Mouse (Mus musculus): ENCODE results near the gene Rora. TPM values are rescaled to one million over a fixed set of nuclear protein-coding genes. Genes with fewer than 3 reads are reported as not detected.

Rora gene
- polyA plus RNA-seq, 1 experiment from 2014 or later = 43.6 TPM

GRCm38 (mm10) chr9:69304492-69304891, 650.9 kb downstream of the Rora start:
- no peak overlapping the region for H3K9ac ChIP-seq (ENCODE audit: low read depth, low read length)
- H3K4me2 ChIP-seq (ENCODE audit: low read length) = no peak overlapping the region
- H3K9me3 ChIP-seq (replicated peaks; ENCODE audit: control insufficient read depth, low read length, poor library complexity, severe bottlenecking) = no peaks in the 10 kb centered on the region
- no peak for ATAC-seq
- no peaks in the 10 kb centered on the region for H3K36me3 ChIP-seq (ENCODE audit: control insufficient read depth, insufficient read depth, low read length)
- H3K27ac ChIP-seq (ENCODE audit: low read length) = no peak overlapping the region
- 78% methylated on average over 10 of the region's 10 CpGs for WGBS
- no peak overlapping the region for H3K4me3 ChIP-seq (ENCODE audit: low read depth, low read length)
- H3K27me3 ChIP-seq (ENCODE audit: control insufficient read depth, insufficient read depth, low read depth, low read length) = no peaks in the 10 kb centered on the region
- peaks cover 8% of the 10 kb centered on the region for H3K4me1 ChIP-seq (ENCODE audit: control insufficient read depth, insufficient read depth, low read length)

DNA sequence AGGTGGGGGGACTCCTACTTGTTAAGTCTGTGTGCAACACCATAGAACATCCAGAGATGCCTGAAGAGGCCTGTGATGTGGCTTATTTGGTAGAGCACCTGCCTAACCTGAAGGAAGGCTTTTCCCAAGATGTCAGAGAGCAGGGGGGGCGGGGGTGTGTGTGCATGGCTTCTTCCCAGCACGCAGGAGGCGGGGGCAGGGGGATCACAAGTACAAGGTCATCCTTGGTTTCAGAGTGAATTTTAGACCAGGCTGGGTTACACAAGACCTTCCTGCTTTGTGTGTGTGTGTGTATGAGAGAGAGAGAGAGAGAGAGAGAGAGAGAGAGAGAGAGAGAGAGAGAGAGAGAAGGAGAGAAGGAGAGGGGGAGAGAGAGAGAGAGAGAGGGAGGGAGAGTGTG, 651.4 kb downstream of the Rora start:
- Histone ChIP-seq H3K9me3 (replicated peaks; ENCODE audit: control insufficient read depth, low read length, poor library complexity, severe bottlenecking) (no peaks in the 10 kb centered on the region), H3K27ac (ENCODE audit: low read length) (no peak overlapping the region), H3K4me3 (ENCODE audit: low read depth, low read length) (no peak overlapping the region), H3K4me2 (ENCODE audit: low read length) (no peak overlapping the region), H3K9ac (ENCODE audit: low read depth, low read length) (no peak overlapping the region), H3K27me3 (ENCODE audit: control insufficient read depth, insufficient read depth, low read depth, low read length) (no peaks in the 10 kb centered on the region), H3K4me1 (ENCODE audit: control insufficient read depth, insufficient read depth, low read length) (peaks cover 8% of the 10 kb centered on the region), H3K36me3 (ENCODE audit: control insufficient read depth, insufficient read depth, low read length) (no peaks in the 10 kb centered on the region)
- ATAC-seq = no peak
- 74% methylated on average over 3 of the region's 3 CpGs for WGBS

GRCm38 (mm10) chr9:69306734-69307528, 653.3 kb downstream of the Rora start:
- H3K9me3 ChIP-seq (replicated peaks; ENCODE audit: control insufficient read depth, low read length, poor library complexity, severe bottlenecking) = no peaks in the 10 kb centered on the region
- ATAC-seq = no peak
- no peak overlapping the region for H3K4me2 ChIP-seq (ENCODE audit: low read length)
- WGBS = 81% methylated on average over 9 of the region's 9 CpGs
- no peak overlapping the region for H3K9ac ChIP-seq (ENCODE audit: low read depth, low read length)
- no peak overlapping the region for H3K4me3 ChIP-seq (ENCODE audit: low read depth, low read length)
- H3K27me3 ChIP-seq (ENCODE audit: control insufficient read depth, insufficient read depth, low read depth, low read length) = no peaks in the 10 kb centered on the region
- no peaks in the 10 kb centered on the region for H3K36me3 ChIP-seq (ENCODE audit: control insufficient read depth, insufficient read depth, low read length)
- H3K4me1 ChIP-seq (ENCODE audit: control insufficient read depth, insufficient read depth, low read length) = peaks cover 12% of the 10 kb centered on the region
- H3K27ac ChIP-seq (ENCODE audit: low read length) = no peak overlapping the region

GRCm38 (mm10) chr9:69307974-69308373, 654.4 kb downstream of the Rora start:
- Histone ChIP-seq H3K4me3 (ENCODE audit: low read depth, low read length) (no peak overlapping the region), H3K36me3 (ENCODE audit: control insufficient read depth, insufficient read depth, low read length) (no peaks in the 10 kb centered on the region), H3K4me2 (ENCODE audit: low read length) (no peak overlapping the region), H3K27ac (ENCODE audit: low read length) (no peak overlapping the region), H3K4me1 (ENCODE audit: control insufficient read depth, insufficient read depth, low read length) (peaks cover 7% of the 10 kb centered on the region), H3K9me3 (replicated peaks; ENCODE audit: control insufficient read depth, low read length, poor library complexity, severe bottlenecking) (no peaks in the 10 kb centered on the region), H3K27me3 (ENCODE audit: control insufficient read depth, insufficient read depth, low read depth, low read length) (no peaks in the 10 kb centered on the region), H3K9ac (ENCODE audit: low read depth, low read length) (no peak overlapping the region)
- ATAC-seq = no peak
- WGBS = 92% methylated on average over 11 of the region's 11 CpGs

GRCm38 (mm10) chr9:69310524-69310923, 656.9 kb downstream of the Rora start:
- no peaks in the 10 kb centered on the region for H3K9me3 ChIP-seq (replicated peaks; ENCODE audit: control insufficient read depth, low read length, poor library complexity, severe bottlenecking)
- no peak overlapping the region for H3K4me3 ChIP-seq (ENCODE audit: low read depth, low read length)
- ATAC-seq = no peak
- no peak overlapping the region for H3K27ac ChIP-seq (ENCODE audit: low read length)
- peaks cover 11% of the 10 kb centered on the region for H3K4me1 ChIP-seq (ENCODE audit: control insufficient read depth, insufficient read depth, low read length)
- 53% methylated on average over 12 of the region's 12 CpGs for WGBS
- H3K36me3 ChIP-seq (ENCODE audit: control insufficient read depth, insufficient read depth, low read length) = no peaks in the 10 kb centered on the region
- H3K9ac ChIP-seq (ENCODE audit: low read depth, low read length) = no peak overlapping the region
- no peaks in the 10 kb centered on the region for H3K27me3 ChIP-seq (ENCODE audit: control insufficient read depth, insufficient read depth, low read depth, low read length)
- H3K4me2 ChIP-seq (ENCODE audit: low read length) = no peak overlapping the region

DNA sequence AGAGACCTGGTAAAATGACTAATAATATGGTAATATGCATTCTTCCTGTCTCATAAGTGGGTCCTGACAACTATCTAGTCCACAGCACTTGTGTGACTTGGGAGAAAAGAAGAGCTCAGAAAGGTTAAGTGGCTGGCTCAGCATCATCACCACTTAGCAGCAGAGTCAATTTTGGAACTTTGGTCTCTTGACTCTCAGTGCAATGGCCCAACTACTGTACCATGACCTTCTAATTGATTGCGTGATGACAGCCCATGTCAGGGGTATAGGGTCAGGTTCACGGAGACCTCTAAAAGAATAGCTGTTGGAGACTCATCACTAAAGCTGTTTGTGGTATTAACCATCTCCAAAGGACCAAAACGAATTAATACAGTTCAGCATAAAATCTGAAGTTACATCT, 659.7 kb downstream of the Rora start:
- no peaks in the 10 kb centered on the region for H3K36me3 ChIP-seq (ENCODE audit: control insufficient read depth, insufficient read depth, low read length)
- no peaks in the 10 kb centered on the region for H3K9me3 ChIP-seq (replicated peaks; ENCODE audit: control insufficient read depth, low read length, poor library complexity, severe bottlenecking)
- H3K9ac ChIP-seq (ENCODE audit: low read depth, low read length) = no peak overlapping the region
- WGBS = 85% methylated on average over 3 of the region's 3 CpGs
- no peak for ATAC-seq
- H3K4me1 ChIP-seq (ENCODE audit: control insufficient read depth, insufficient read depth, low read length) = peaks cover 9% of the 10 kb centered on the region
- no peak overlapping the region for H3K27ac ChIP-seq (ENCODE audit: low read length)
- H3K4me2 ChIP-seq (ENCODE audit: low read length) = no peak overlapping the region
- no peak overlapping the region for H3K4me3 ChIP-seq (ENCODE audit: low read depth, low read length)
- no peaks in the 10 kb centered on the region for H3K27me3 ChIP-seq (ENCODE audit: control insufficient read depth, insufficient read depth, low read depth, low read length)

- no peak for ATAC-seq
- H3K9ac ChIP-seq (ENCODE audit: low read depth, low read length) = no peak overlapping the region
- H3K9me3 ChIP-seq (replicated peaks; ENCODE audit: control insufficient read depth, low read length, poor library complexity, severe bottlenecking) = no peaks in the 10 kb centered on the region
- no peaks in the 10 kb centered on the region for H3K27me3 ChIP-seq (ENCODE audit: control insufficient read depth, insufficient read depth, low read depth, low read length)
- no peak overlapping the region for H3K4me3 ChIP-seq (ENCODE audit: low read depth, low read length)
- H3K4me2 ChIP-seq (ENCODE audit: low read length) = no peak overlapping the region
- WGBS = 85% methylated on average over 9 of the region's 9 CpGs
- no peaks in the 10 kb centered on the region for H3K36me3 ChIP-seq (ENCODE audit: control insufficient read depth, insufficient read depth, low read length)
- H3K27ac ChIP-seq (ENCODE audit: low read length) = no peak overlapping the region
- peaks cover 9% of the 10 kb centered on the region for H3K4me1 ChIP-seq (ENCODE audit: control insufficient read depth, insufficient read depth, low read length)
Observed at GRCm38 (mm10) chr9:69314451-69315210, 661.0 kb downstream of the Rora start.

DNA sequence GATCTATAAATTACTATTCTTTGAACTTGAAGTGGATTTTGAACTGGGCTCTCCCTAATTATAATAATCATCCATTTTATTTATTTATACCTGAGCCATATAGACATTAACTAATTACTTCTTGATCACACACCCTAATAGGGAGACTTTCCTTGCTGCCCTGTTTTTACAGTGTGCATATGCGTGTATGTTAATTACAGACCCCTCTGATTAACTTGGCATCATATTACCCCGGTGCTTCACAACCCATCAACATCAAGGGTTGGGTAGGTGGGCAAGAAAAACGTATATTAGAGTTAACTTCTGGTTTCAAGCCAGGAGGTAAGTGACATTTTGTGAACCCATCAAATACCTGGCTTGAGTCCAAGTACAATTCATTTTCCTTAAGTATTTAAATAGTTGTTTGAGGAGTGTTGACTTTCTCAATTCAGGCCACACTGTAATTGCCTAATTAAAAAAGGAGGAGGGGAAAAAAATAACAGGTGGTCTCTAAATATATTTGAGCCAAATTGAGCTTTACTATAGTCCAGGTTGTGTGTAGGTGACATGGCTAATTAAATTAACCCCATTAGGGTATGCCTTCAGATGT, 664.0 kb downstream of the Rora start:
- 62% methylated on average over 3 of the region's 3 CpGs for WGBS
- H3K36me3 ChIP-seq (ENCODE audit: control insufficient read depth, insufficient read depth, low read length) = no peaks in the 10 kb centered on the region
- H3K9ac ChIP-seq (ENCODE audit: low read depth, low read length) = no peak overlapping the region
- H3K4me2 ChIP-seq (ENCODE audit: low read length) = no peak overlapping the region
- peaks cover 6% of the 10 kb centered on the region; the same call in 1 of the 2 replicates for H3K4me1 ChIP-seq (ENCODE audit: control insufficient read depth, insufficient read depth, low read length)
- H3K9me3 ChIP-seq (replicated peaks; ENCODE audit: control insufficient read depth, low read length, poor library complexity, severe bottlenecking) = no peaks in the 10 kb centered on the region
- no peak overlapping the region for H3K27ac ChIP-seq (ENCODE audit: low read length)
- no peak for ATAC-seq
- no peak overlapping the region for H3K4me3 ChIP-seq (ENCODE audit: low read depth, low read length)
- no peaks in the 10 kb centered on the region for H3K27me3 ChIP-seq (ENCODE audit: control insufficient read depth, insufficient read depth, low read depth, low read length)

GRCm38 (mm10) chr9:69319434-69319833, 665.8 kb downstream of the Rora start:
- Histone ChIP-seq H3K9ac (ENCODE audit: low read depth, low read length) (no peak overlapping the region), H3K4me3 (ENCODE audit: low read depth, low read length) (no peak overlapping the region), H3K4me1 (ENCODE audit: control insufficient read depth, insufficient read depth, low read length) (no peaks in the 10 kb centered on the region), H3K27ac (ENCODE audit: low read length) (no peak overlapping the region), H3K27me3 (ENCODE audit: control insufficient read depth, insufficient read depth, low read depth, low read length) (no peaks in the 10 kb centered on the region), H3K36me3 (ENCODE audit: control insufficient read depth, insufficient read depth, low read length) (no peaks in the 10 kb centered on the region), H3K9me3 (replicated peaks; ENCODE audit: control insufficient read depth, low read length, poor library complexity, severe bottlenecking) (no peaks in the 10 kb centered on the region), H3K4me2 (ENCODE audit: low read length) (no peak overlapping the region)
- no peak for ATAC-seq
- 88% methylated on average over 6 of the region's 6 CpGs for WGBS
